Mouse (Mus musculus): ENCODE measurements at regions not wholly inside any gene's neighbourhood (a gene's known extent, or its start where the extent isn't known, plus 50 kb on each side); places are given as distances from the start of the nearest gene placed in this dataset.

GRCm38 (mm10) chr17:68057264-68057663, 53.3 kb upstream of the Arhgap28 start:
- ATAC-seq (replicated peaks; ENCODE audit: insufficient number of reproducible peaks, low FRiP score, low TSS enrichment, poor library complexity, severe bottlenecking) = no peak

DNA sequence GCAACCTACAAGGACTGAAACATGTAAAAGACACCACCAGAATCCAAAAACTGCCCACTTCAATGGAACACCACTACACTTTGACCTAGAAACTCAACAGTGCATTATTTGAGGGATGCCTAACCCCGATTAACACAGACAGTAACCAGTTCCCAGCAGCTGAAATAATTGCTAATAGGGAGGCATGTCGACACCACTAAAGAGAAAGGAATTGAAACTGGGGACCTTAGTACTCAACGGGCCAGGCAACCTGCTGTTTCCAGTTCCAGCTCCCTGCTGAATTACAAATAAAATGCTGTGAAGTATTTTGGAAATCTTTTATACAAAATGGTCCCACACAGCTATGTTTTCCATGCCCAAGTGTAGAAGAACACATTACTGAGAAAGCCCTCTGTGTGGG, 56.5 kb upstream of the Arhgap28 start:
- no peak for ATAC-seq (replicated peaks; ENCODE audit: insufficient number of reproducible peaks, low FRiP score, low TSS enrichment, poor library complexity, severe bottlenecking)

DNA sequence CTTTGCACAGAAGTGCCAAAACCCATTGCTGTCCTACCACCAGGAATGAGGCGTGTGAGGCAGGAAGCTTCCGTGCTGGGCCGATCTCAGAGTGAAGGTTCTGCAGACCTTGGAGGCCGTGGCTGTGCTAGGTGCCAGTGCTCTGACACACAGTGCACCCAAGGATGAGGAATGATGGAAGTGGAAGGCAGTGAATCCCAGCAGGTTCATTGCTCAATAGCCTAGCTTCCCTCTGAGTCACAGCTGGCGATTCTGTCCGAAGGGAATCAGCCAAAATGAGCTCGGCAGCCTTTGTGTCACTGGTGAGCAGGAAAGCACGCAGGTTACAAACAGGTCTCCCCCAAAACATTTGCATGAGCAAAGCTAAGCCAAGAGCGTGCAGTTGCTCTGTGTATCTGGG, 61.8 kb upstream of the Arhgap28 start:
- no peak for ATAC-seq (replicated peaks; ENCODE audit: insufficient number of reproducible peaks, low FRiP score, low TSS enrichment, poor library complexity, severe bottlenecking)

DNA sequence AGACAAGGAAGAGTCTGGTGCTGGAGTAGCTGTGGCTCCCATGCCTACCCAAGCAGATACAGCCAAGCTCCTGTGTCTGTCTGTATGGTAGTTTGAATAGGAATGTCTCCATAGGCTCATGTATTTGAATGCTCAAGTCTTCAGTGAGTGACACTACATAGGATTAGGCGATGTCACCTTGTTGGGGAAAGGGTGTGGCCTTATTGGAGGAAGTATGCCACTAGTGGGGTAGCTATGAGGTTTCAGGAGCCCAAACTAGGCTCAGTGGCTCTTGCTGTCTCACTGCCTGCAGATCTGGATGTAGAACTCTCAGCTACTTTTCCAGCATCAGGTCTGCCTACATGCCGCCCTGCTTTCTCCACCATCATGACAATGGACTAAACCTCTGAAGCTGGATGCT, 62.3 kb upstream of the Arhgap28 start:
- no peak for ATAC-seq (replicated peaks; ENCODE audit: insufficient number of reproducible peaks, low FRiP score, low TSS enrichment, poor library complexity, severe bottlenecking)

DNA sequence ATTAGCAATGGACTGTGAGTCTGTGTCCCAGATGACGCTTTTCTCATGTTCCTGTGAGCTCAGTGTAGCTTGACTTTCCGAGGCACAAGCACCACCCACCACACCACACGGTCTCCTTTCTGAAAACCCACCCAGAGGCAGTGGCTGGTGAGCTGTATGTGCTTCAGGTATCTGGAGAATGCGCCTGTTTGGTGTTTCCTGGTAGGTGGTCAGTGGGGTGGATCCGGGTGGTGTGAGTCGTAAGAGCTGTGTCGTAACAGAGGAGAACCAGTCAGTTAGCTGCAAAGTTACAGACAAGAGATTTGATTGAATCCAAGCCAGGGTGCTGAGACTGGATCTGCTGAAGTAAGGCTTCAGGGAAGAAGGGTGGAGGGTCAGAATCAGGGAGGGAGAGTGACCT, 65.1 kb upstream of the Arhgap28 start:
- ATAC-seq (replicated peaks; ENCODE audit: insufficient number of reproducible peaks, low FRiP score, low TSS enrichment, poor library complexity, severe bottlenecking) = no peak

- no peak for ATAC-seq (replicated peaks; ENCODE audit: insufficient number of reproducible peaks, low FRiP score, low TSS enrichment, poor library complexity, severe bottlenecking)
Measured at GRCm38 (mm10) chr17:68069484-68069883, 65.6 kb upstream of the Arhgap28 start.

- no peak for ATAC-seq (replicated peaks; ENCODE audit: insufficient number of reproducible peaks, low FRiP score, low TSS enrichment, poor library complexity, severe bottlenecking)
Measured at GRCm38 (mm10) chr17:68071472-68071871, 67.6 kb upstream of the Arhgap28 start.

DNA sequence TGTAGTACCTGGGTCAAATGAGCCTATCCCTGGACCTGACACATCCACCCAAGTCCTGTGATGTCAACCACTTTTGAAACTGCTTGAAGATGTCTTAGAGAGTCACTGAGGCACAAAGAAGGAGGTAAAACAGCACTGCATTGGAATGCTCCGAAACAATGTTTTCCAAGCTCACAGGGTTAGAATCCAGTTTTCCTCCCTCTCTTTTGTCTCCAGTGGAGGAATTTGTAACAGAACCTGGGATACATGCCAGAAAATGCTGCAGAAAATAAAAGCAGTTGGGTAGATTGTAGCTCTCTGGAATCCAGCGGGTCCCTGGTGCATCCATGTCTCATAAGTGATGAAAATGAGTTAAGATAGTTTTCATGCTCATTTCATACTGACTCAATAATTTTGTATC, 71.8 kb upstream of the Arhgap28 start:
- ATAC-seq (replicated peaks; ENCODE audit: insufficient number of reproducible peaks, low FRiP score, low TSS enrichment, poor library complexity, severe bottlenecking) = no peak

GRCm38 (mm10) chr17:68078709-68079108, 74.8 kb upstream of the Arhgap28 start:
- no peak for ATAC-seq (replicated peaks; ENCODE audit: insufficient number of reproducible peaks, low FRiP score, low TSS enrichment, poor library complexity, severe bottlenecking)

DNA sequence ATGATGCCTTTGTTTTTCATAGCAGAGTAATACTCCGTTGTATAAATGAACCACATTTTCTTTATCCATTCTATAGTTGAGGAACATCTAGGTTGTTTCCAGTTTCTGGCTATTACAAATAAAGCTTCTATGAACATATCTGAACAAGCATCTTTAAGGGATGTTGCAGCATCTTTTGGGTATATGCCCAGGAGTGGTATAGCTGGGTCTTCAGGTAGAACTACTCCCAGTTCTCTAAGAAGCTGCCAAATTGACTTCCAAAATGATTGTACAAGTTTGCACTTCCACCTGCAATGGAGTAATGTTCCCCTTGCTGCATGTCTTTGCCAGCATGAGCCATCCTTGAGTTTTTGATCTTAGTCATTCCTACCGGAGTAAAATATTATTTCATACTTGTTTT, 80.5 kb upstream of the Arhgap28 start:
- ATAC-seq (replicated peaks; ENCODE audit: insufficient number of reproducible peaks, low FRiP score, low TSS enrichment, poor library complexity, severe bottlenecking) = no peak

GRCm38 (mm10) chr17:68087149-68087548, 83.2 kb upstream of the Arhgap28 start:
- ATAC-seq (replicated peaks; ENCODE audit: insufficient number of reproducible peaks, low FRiP score, low TSS enrichment, poor library complexity, severe bottlenecking) = no peak

DNA sequence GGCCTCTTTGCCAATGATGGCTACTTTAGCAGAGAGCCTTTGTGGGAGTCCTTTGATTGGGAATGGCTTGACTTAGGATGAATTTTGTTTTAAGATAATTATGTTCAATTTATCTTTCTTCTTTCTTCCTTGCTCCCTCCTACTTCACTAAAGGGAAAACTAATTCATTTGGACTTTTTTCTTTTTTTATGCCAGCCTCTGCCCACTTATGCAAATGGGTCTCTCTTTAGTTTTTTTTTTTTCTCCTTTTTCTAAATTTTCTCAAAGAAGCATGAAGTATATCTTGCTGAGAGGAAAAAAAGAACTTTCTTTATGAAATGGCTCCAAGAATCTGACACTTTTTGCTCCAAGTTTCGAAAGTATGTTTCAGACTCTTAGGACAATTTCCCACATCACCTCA, 85.3 kb upstream of the Arhgap28 start:
- ATAC-seq (replicated peaks; ENCODE audit: insufficient number of reproducible peaks, low FRiP score, low TSS enrichment, poor library complexity, severe bottlenecking) = no peak

DNA sequence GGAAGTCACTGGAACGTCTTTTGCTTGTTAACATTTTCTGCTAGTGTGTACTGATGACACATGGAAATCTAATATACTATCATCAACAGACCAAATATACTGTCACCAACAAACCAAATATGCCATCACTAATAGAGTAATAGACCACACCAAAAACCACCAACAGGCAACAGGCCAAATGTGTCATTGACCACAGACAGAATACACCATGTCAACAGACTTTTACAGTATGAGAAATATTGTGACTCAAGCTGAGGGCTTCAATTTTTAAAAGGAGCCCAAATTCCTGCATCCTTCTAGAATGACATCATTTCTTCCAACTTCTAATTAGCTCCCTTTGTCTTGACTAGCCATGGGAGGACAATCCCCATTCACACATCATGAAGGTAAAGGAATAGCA, 85.9 kb upstream of the Arhgap28 start:
- ATAC-seq (replicated peaks; ENCODE audit: insufficient number of reproducible peaks, low FRiP score, low TSS enrichment, poor library complexity, severe bottlenecking) = no peak

DNA sequence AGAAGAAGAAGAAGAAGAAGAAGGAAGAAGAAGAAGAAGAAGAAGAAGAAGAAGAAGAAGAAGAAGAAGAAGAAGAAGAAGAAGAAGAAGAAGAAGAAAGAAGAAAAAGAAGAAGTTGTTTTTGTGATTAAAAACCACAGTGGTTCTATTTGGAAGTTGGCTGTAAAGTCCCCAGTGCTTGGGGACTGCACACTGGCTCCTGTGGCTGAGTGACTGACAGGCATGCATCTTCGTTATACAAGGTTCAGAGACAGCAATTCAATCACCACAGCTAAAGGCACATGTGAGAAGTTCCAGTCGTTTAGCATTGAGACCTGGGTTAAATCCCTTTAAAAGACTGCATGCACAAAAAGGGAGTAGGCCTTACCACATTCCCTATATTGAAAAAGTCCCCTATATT, 93.1 kb upstream of the Arhgap28 start:
- no peak for ATAC-seq (replicated peaks; ENCODE audit: insufficient number of reproducible peaks, low FRiP score, low TSS enrichment, poor library complexity, severe bottlenecking)

DNA sequence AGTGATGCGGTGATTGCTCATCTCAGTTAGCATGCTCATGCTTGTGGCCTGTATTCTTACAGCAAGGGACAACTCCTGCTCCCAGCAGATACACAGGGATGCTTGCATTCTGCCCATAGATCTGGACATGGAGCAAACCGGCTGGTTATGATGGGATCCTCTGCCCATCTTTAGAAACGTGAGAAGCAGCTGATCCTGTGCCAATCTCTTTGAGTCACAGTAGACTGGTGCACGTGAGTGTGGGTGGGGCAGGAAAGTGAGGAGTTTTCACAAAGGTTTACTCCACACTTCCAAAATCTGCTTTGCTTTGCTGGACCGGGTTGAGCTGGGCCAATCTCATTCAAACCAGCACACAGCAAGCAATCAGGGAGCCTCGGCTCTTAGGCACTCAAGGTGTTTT, 93.5 kb upstream of the Arhgap28 start:
- ATAC-seq (replicated peaks; ENCODE audit: insufficient number of reproducible peaks, low FRiP score, low TSS enrichment, poor library complexity, severe bottlenecking) = no peak

- ATAC-seq (replicated peaks; ENCODE audit: insufficient number of reproducible peaks, low FRiP score, low TSS enrichment, poor library complexity, severe bottlenecking) = no peak
Measured at GRCm38 (mm10) chr17:68100093-68100492, 96.2 kb upstream of the Arhgap28 start.

DNA sequence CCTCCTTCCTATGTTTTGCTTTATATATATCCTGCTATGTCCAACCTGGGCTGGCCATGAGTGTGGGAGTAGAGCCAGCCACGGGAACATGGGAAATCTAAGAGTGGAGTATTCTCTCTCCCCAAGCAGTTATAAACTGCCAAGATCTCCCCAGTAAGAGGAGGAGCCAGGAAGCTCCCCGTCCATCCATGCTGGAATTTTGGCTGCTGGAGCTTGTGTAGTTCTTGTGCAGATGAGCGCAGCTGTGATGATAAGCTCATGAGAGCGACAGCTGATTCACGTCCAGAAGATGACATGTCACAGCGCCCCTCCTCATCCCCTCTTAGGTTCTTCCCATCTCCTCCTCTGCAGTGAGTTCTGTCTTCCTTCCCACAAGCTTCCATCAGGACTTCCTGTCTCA, 99.4 kb upstream of the Arhgap28 start:
- ATAC-seq (replicated peaks; ENCODE audit: insufficient number of reproducible peaks, low FRiP score, low TSS enrichment, poor library complexity, severe bottlenecking) = no peak

GRCm38 (mm10) chr17:68106366-68106765, 102.4 kb upstream of the Arhgap28 start:
- no peak for ATAC-seq (replicated peaks; ENCODE audit: insufficient number of reproducible peaks, low FRiP score, low TSS enrichment, poor library complexity, severe bottlenecking)

DNA sequence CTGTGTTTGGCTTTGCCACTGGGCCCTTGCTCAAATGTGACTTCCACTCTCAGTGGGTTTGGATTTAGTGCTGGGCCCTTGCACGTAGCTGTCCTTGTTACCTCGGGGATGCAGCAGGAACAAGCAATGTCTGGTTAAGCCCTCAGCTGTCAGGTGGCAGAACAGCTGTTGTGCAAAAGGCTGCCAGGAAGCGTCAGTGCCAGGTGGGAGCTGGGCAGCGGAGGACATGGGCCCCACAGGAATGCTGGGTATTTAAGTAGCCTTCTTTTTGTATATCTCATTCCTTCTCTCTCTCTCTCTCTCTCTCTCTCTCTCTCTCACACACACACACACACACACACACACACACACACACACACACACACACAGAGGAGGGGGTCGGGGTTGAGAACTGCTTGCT, 104.0 kb upstream of the Arhgap28 start:
- ATAC-seq (replicated peaks; ENCODE audit: insufficient number of reproducible peaks, low FRiP score, low TSS enrichment, poor library complexity, severe bottlenecking) = no peak

- ATAC-seq (replicated peaks; ENCODE audit: insufficient number of reproducible peaks, low FRiP score, low TSS enrichment, poor library complexity, severe bottlenecking) = no peak
Measured at GRCm38 (mm10) chr17:68111834-68112473, 108.0 kb upstream of the Arhgap28 start.

GRCm38 (mm10) chr17:68112763-68113330, 108.9 kb upstream of the Arhgap28 start:
- no peak for ATAC-seq (replicated peaks; ENCODE audit: insufficient number of reproducible peaks, low FRiP score, low TSS enrichment, poor library complexity, severe bottlenecking)

All from monocyte, adult 5-6 weeks (primary cell).